Mouse (Mus musculus): Measurements from ENCODE around the gene 4931428F04Rik.

DNA sequence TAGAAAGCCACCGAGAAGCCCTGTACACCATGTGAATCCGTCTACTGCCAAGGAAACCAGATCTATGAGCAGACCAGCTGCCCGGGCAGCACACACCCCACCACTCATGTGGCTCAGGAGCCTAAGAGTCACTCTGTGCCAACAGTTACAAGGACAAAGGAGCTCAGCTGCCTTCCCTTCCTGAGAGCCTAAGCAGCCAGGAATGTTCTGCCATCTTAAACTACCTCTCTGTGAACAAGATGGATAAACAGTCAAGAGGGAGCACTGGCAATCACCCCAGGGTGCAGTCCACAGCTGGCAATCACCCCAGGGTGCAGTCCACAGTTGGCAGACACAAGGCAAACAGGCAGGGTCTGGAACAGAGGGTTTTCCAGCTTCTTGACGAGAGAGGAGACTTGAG lies 28.3 kb upstream of the 4931428F04Rik start:
- no peak for TF ChIP-seq CTCF (IDR thresholded peaks at IDR 0.05; ENCODE audit: low read depth, low read length)
- no peak for TF ChIP-seq POLR2A (IDR thresholded peaks at IDR 0.05; ENCODE audit: extremely low read depth, insufficient read depth, low read length)
